Mouse (Mus musculus) urinary bladder, postnatal 14 days (tissue): ENCODE data around the gene Hoxc11.

Source experiments
- DNase-seq: peaks from one replicate; pipeline ENCODE4 v3.0.0; 2021; ENCODE audit warnings: low spot score

Gene Hoxc11

DNA sequence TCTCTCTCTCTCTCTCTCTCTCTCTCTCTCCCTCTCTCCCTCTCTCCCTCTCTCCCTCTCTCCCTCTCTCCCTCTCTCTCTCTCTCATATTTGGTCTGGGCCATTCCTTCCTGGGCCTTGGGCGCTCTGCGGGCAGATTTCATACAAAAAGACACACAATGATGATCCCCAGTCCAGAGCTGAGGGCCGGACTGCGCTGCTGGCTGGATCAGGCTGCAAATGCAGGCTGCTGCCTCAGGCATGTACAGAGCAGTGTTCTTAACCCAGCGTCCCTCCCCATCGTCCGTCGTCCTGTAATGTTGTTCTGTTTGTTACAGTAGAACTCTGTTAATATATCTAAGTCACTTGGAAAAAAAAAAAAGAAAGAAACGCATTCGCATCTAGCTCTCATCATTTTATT lies 30.3 kb downstream of the Hoxc11 start:
- DNase-seq = no peak

GRCm38 (mm10) chr15:102984925-102985324 lies 30.7 kb downstream of the Hoxc11 start:
- no peak for DNase-seq

- peak; percentile 93 for DNase-seq
Measured at GRCm38 (mm10) chr15:102987124-102987833, 33.1 kb downstream of the Hoxc11 start.

DNA sequence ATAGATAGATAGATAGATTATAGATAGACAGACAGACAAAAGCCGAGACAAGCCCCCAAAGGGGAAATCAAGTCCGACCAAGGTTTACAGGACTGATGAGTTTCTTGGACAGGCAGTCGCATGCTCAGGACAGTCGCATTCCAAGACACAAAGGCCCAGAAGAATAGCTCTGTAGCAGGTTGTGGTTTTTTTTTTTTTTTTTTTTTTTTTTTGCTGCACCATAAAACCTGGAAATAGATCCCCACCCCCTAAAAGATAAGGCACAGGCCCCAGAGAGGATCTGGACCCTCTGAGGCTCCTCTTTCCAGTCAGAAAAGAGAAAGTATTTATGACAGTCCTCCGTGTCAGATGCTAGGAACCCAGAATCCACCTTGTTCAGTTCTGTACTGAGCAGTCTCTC lies 33.9 kb downstream of the Hoxc11 start:
- no peak for DNase-seq

DNA sequence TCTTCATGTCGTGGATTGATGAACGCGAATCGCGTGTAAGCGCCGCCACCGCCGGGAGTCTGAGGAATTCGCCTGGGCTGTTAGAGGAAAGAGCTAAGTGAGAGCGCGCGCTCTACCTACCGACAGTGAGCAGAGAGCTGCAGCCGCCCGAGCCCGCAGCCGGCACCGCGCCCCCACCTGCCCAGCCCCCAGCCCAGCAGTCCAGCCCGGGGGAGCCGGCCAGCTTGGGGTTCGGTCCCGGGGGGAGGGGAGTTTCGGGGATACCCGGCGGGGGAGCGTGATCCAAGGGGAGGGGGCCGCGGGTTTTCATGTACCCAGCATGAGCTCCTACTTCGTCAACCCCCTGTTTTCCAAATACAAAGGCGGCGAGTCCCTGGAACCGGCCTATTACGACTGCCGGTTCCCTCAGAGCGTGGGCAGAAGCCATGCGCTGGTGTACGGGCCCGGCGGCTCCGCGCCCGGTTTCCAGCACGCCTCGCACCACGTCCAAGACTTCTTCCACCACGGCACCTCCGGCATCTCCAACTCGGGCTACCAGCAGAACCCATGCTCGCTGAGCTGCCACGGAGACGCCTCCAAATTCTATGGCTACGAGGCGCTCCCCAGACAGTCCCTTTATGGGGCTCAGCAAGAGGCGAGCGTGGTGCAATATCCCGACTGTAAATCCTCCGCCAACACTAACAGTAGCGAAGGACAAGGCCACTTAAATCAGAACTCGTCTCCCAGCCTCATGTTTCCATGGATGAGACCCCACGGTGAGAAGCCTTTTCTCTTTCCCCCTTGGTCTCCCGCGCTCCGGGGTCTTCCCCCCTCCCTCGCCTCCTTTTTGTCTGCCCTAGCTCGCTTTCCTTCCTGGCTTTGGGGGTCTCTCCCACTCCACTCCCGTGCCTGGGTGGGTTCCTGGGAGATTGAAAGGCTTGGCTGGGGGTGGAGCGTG lies 36.5 kb downstream of the Hoxc11 start, which contains the start of gene Hoxc8:
Gene Hoxc8 (plus strand): TSS at position 147 of the 937 bp plus-strand sequence.
- no peak for DNase-seq

DNA sequence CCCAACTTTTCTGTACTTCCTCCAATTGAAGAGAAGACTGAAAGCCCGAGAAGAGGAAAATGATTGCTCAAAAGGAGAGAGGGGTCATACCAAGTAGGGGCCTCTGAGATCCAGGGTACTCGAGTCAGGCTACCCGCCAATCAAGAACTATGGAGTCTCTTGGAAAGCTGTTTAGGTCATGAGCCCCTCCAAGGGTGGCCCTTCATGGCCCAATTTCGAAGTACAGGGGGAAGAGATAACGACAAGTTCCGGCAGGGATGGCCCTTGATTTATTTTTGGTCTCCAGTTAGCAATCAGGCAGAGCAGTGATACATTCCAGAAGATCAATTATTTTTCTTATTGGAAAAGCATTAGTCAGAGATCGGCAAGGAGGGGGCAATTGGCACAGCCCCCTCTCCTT lies 37.6 kb downstream of the Hoxc11 start:
- DNase-seq = no peak

DNA sequence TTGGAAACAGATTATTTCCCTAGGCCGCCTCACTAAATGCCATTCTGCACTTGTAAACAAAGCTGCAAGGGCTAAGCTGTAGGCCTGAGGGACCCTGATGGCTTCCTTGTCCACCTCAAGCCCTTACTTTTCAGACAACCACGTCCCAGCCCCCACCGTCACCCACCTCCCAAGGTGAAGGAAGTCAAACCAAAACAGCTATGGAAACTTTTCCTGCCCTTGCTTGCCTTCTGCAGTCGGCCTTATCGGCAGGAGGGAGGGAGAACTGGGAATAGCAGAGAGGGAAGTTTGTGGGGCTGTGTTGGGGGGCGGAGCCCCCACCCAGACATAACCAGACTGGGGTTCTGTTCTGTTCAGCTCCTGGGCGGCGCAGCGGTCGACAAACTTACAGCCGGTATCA lies 38.0 kb downstream of the Hoxc11 start:
- DNase-seq = no peak

GRCm38 (mm10) chr15:102992863-102993262 lies 38.6 kb downstream of the Hoxc11 start:
- DNase-seq = no peak

DNA sequence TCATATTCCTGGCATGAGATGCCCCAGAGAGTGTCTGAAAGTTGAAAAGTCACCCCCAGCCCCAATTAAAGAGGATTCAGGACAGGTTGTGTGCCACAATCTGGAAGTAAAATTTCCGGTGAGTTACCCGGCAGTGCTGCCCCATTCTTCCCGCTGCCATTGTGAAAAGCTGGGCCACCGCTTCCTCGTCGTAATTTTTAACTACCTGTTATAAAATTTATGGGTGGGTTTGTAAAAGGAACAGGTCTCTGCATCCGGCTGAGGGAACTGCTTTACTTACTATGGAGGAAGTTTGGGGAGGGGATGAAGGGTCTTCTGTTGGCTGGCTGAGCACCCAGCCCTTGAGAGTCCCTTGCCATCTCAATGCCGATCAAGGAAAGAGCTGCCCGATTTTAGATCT lies 42.3 kb downstream of the Hoxc11 start:
- DNase-seq = no peak

GRCm38 (mm10) chr15:102997431-102997830 lies 43.2 kb downstream of the Hoxc11 start:
- no peak for DNase-seq

GRCm38 (mm10) chr15:102997939-102998355 lies 43.7 kb downstream of the Hoxc11 start, which contains the start of gene Hoxc6:
Hoxc6 (plus strand) TSS chr15:102998257.
- DNase-seq = no peak

- DNase-seq = no peak
Measured at GRCm38 (mm10) chr15:102998608-102999182, 44.5 kb downstream of the Hoxc11 start.

DNA sequence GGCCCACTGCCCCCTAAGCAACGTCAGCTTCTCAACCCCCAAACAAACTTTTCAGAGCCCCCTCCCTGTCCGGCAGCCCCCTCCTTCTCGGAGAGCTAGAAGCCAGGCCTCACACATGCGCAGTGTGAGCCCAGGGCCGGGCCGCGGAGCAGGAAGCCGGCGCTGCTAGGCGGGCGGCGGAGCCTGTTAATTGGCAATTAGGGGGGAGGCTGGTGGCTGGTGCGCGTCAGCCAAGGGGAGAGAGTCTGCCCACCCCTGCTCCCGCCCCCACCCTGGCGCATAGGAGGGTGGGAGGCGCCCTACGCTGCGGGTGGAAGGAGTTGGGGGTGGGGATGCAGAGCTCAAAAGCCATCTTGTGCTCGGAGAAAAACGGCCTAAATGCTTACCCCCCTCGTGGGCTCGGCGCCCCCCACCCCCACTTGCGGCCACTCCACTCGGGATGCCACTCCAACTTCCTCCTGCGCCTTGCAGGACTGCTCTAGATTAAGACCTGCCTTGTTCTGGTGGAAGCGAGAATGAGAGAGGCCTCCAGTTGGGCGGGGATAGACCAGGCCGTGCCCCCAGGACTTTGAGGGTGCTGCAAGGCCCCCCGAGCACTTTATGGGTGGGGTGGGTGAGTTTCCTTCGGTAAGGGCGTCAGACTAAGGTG lies 45.1 kb downstream of the Hoxc11 start:
- DNase-seq = peak; percentile 69

- no peak for DNase-seq
Measured at GRCm38 (mm10) chr15:102999955-103000354, 45.7 kb downstream of the Hoxc11 start.

DNA sequence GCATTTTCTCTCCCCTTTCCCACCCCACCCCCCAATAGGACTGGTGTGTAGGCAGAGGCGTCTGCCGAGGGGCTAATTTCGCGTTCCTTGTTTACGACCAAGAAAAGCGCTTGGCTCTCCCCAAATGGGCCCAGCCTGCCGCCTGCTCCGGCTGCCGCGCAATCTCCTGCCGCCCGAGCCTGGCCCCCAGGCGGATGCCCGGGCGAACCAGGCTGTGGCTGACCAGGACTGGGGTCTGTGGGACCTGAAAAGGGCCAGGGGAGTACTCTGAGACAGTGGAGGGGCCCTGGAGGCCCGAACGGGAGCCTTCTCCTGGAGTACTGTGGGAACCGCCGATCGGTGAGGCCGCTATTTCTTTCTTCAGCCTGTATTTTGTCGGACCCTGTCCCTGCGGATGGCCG lies 46.3 kb downstream of the Hoxc11 start:
- DNase-seq = no peak

GRCm38 (mm10) chr15:103001370-103001769 lies 47.1 kb downstream of the Hoxc11 start:
- DNase-seq = no peak

GRCm38 (mm10) chr15:103002156-103002555 lies 47.9 kb downstream of the Hoxc11 start:
- DNase-seq = no peak

GRCm38 (mm10) chr15:103002821-103003448 lies 48.7 kb downstream of the Hoxc11 start:
- DNase-seq = no peak

- no peak for DNase-seq
Measured at GRCm38 (mm10) chr15:103005308-103005707, 51.1 kb downstream of the Hoxc11 start.

DNA sequence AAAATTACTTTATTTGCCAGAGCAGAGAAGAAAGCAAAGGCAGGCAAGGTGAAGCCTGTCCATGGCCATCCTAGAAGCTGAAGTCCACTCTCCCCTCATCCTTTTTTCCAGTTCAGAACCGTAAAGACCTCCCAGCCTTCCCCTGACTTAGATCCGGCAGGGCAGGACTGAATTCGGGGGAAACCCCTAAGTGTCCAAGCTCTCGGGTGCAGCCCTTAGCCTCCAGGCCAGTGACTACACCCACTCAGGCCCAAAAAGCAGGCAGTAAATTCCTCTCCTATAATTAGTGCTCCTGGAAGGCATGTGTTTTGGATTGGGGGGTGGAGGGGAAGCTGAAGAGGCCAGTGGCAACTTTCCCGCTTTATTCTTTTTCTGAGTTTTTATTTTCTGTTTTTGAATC lies 51.6 kb downstream of the Hoxc11 start:
- no peak for DNase-seq

GRCm38 (mm10) chr15:103006326-103006725 lies 52.1 kb downstream of the Hoxc11 start:
- no peak for DNase-seq
